In the genomic region with DNA sequence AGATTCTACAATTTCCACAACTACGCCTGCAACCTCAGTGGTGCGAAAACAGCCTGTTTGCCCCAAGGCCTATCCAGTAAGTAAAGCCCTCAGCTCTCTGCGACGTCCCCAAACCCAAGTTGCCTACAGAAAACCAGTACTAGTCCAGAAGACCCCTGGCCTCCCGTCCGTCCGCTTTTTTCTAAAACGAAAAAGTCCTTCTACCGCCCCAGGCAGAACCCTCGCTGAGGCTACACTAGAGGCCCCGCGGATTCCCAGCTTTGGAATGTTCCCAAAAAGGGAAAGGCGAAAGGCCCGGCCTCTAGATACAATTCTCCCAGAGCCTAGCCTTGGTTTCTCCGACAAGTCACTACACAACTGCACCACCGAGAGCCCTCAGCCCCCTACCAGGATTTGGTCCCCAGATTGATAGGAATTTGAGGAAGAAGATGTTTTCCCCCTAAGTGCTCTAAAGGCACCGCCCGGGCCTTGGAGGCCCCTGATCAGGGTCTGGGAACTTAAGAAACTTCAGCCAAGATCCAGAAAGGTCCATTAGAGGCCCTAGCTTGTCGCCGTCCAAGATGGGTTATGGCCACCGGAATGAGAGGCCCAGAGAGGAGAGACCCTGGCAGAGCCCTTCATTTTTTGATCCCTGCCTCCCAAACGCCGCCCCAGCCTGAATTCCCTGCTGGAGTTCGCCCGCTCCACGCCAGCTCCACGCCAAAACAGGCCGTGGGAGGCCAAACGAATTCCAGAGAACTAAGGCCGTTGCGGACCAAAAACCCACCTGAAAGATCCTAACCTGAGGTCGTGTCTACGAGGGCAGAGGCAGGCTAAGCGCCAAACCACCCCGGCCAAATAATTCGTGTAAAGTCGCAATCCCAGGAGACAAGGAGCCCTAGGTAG, we compare ENCODE assay signal across 9 mouse cellular contexts. TPM values are rescaled to one million over a fixed set of nuclear protein-coding genes. Genes with fewer than 3 reads are reported as not detected.
A peak's percentile ranks its signal among the peaks of the same experiment; 100 is the strongest.
DNase-seq lines count a peak whose midpoint lies in the region; ATAC-seq and TF ChIP-seq lines count a peak whose summit lies in the region.
"Had no signal": no experiment of that assay in that cellular context is flagged by ENCODE, and none has a peak within 500 bp of the region (broad histone marks: within the 10 kb centered on the region; RNA-seq: fewer than 3 reads in every experiment).

No protein-coding gene starts in this region.

- no peak overlapping the region for H3K4me3 ChIP-seq in neural tube, embryonic 15.5 days (replicated peaks)
- 0 out of 2 replicates have a peak overlapping the region, but pooled peaks have one; percentile 37 for H3K4me3 ChIP-seq in heart, postnatal 0 days (ENCODE audit: low read depth, low read length)
- H3K4me3 ChIP-seq in midbrain, embryonic 10.5 days: peak overlapping the region; percentile 78

- H3K36me3 ChIP-seq in neural tube, embryonic 15.5 days: no peaks in the 10 kb centered on the region
- no peaks in the 10 kb centered on the region for H3K36me3 ChIP-seq in heart, postnatal 0 days (replicated peaks; ENCODE audit: control insufficient read depth, insufficient read depth, low read length)
- peaks cover 23% of the 10 kb centered on the region for H3K36me3 ChIP-seq in midbrain, embryonic 10.5 days

- no peak for TF ChIP-seq EP300 in heart, postnatal 0 days (IDR thresholded peaks at IDR 0.05; ENCODE audit: low read depth)

- no peaks in the 10 kb centered on the region for H3K9me3 ChIP-seq in neural tube, embryonic 15.5 days (replicated peaks)
- H3K9me3 ChIP-seq in heart, postnatal 0 days (replicated peaks; ENCODE audit: control insufficient read depth, low read length): no peaks in the 10 kb centered on the region
- no peaks in the 10 kb centered on the region for H3K9me3 ChIP-seq in midbrain, embryonic 10.5 days (replicated peaks)

- H3K27ac ChIP-seq in neural tube, embryonic 15.5 days (replicated peaks): no peak overlapping the region
- H3K27ac ChIP-seq in heart, postnatal 0 days (ENCODE audit: low read depth): no peak overlapping the region
- peak overlapping the region; percentile 89 for H3K27ac ChIP-seq in midbrain, embryonic 10.5 days (replicated peaks)

- ATAC-seq in frontal cortex, adult (ENCODE audit: low TSS enrichment): no peak
- no peak for ATAC-seq in neural tube, embryonic 15.5 days (ENCODE audit: low FRiP score)
- no peak for ATAC-seq in heart, postnatal 0 days (ENCODE audit: insufficient read depth, low read depth)

- WGBS in neural tube, embryonic 15.5 days: 1% methylated on average over 37 of the region's 37 CpGs
- WGBS in heart, postnatal 0 days: 3% methylated on average over 37 of the region's 37 CpGs
- under 1% methylated on average over 37 of the region's 37 CpGs for WGBS in midbrain, embryonic 10.5 days

- H3K4me2 ChIP-seq in neural tube, embryonic 15.5 days: no peak overlapping the region
- no peak overlapping the region for H3K4me2 ChIP-seq in heart, postnatal 0 days (ENCODE audit: low read depth, low read length)

- no peak overlapping the region for H3K9ac ChIP-seq in neural tube, embryonic 15.5 days (replicated peaks)
- no peak overlapping the region for H3K9ac ChIP-seq in heart, postnatal 0 days (replicated peaks; ENCODE audit: low read depth, low read length)

- DNase-seq in frontal cortex, postnatal 25 days (ENCODE audit: low spot score in 2 of 2): peak; percentile 38 to 39
- peak; percentile 74 for DNase-seq in neural tube, embryonic 10.5 days (ENCODE audit: extremely low spot score, low spot score)
- no peak for DNase-seq in heart, postnatal 0 days (ENCODE audit: low spot score)
- peak; percentile 62 for DNase-seq in midbrain, embryonic 10.5 days (ENCODE audit: low spot score)
- no peak for DNase-seq in spleen, postnatal 4 days (ENCODE audit: low spot score in 2 of 2)
- no peak for DNase-seq in spleen, adult 12 weeks (ENCODE audit: low spot score)

- no peak for TF ChIP-seq CTCF in heart, postnatal 0 days (IDR thresholded peaks at IDR 0.05; ENCODE audit: low read depth)

- H3K27me3 ChIP-seq in neural tube, embryonic 15.5 days (replicated peaks): peaks cover 88% of the 10 kb centered on the region
- peaks cover 100% of the 10 kb centered on the region for H3K27me3 ChIP-seq in heart, postnatal 0 days (ENCODE audit: control insufficient read depth, insufficient read depth, low read length)
- H3K27me3 ChIP-seq in midbrain, embryonic 10.5 days (ENCODE audit: low read depth, poor library complexity, severe bottlenecking): peaks cover 100% of the 10 kb centered on the region

- peaks cover 23% of the 10 kb centered on the region for H3K4me1 ChIP-seq in neural tube, embryonic 15.5 days
- no peaks in the 10 kb centered on the region for H3K4me1 ChIP-seq in heart, postnatal 0 days (ENCODE audit: control insufficient read depth, insufficient read depth)
- H3K4me1 ChIP-seq in midbrain, embryonic 10.5 days: peaks cover 100% of the 10 kb centered on the region

RNA-seq across cellular contexts. Expression of a gene that starts 1.2 kb away (rescaled TPM):
- 1.2 and 2.1 TPM in 2 replicates for polyA plus RNA-seq in neural tube, embryonic 15.5 days (2015; fragmentation: Nextera tagmentation; extraction: Ambion mirVana)
- not detected in 2 replicates for total RNA-seq in heart, postnatal 0 days (2014; rRNA removed; ENCODE audit: low replicate concordance)
- not detected in 2 replicates for polyA plus RNA-seq in heart, postnatal 0 days (2015; fragmentation: Nextera tagmentation; extraction: Ambion mirVana)
- polyA plus RNA-seq in midbrain, embryonic 10.5 days (2016; fragmentation: Nextera tagmentation; extraction: Ambion mirVana): 38.5 and 39.4 TPM in 2 replicates
- total RNA-seq: left cerebral cortex, adult 18-20 months had no signal

RNA-seq across cellular contexts. Expression of a gene that starts 48.1 kb away (rescaled TPM):
- polyA plus RNA-seq in neural tube, embryonic 15.5 days (2015; fragmentation: Nextera tagmentation; extraction: Ambion mirVana): 1.2 and 1.3 TPM in 2 replicates
- total RNA-seq in heart, postnatal 0 days (2014; rRNA removed; ENCODE audit: low replicate concordance): not detected in 2 replicates
- polyA plus RNA-seq in heart, postnatal 0 days (2015; fragmentation: Nextera tagmentation; extraction: Ambion mirVana): not detected in 2 replicates
- polyA plus RNA-seq in midbrain, embryonic 10.5 days (2016; fragmentation: Nextera tagmentation; extraction: Ambion mirVana): 0.21 and 0.30 TPM in 2 replicates

RNA-seq across cellular contexts. Expression of a gene that starts 54.3 kb away (rescaled TPM):
- polyA plus RNA-seq in neural tube, embryonic 15.5 days (2015; fragmentation: Nextera tagmentation; extraction: Ambion mirVana): 0.12 and 0.19 TPM in 2 replicates
- total RNA-seq in heart, postnatal 0 days (2014; rRNA removed; ENCODE audit: low replicate concordance): not detected in 2 replicates
- polyA plus RNA-seq in heart, postnatal 0 days (2015; fragmentation: Nextera tagmentation; extraction: Ambion mirVana): not detected in 2 replicates
- polyA plus RNA-seq in midbrain, embryonic 10.5 days (2016; fragmentation: Nextera tagmentation; extraction: Ambion mirVana): 0.07 TPM in 1 of 2 replicates, not detected in the other

Comparison
In these comparisons a context has a peak if more than half of its experiments do, and no peak if none do; other contexts are left out.
1. DNase-seq: peak in frontal cortex, postnatal 25 days (2 of 2), neural tube, embryonic 10.5 days (single experiment) and midbrain, embryonic 10.5 days (single experiment); none in heart, postnatal 0 days (single experiment), spleen, postnatal 4 days (0 of 2) and spleen, adult 12 weeks (single experiment).
2. RNA of a gene that starts 1.2 kb away (polyA plus RNA-seq): 38.5 to 39.4 TPM in midbrain, embryonic 10.5 days; 1.2 to 2.1 TPM in neural tube, embryonic 15.5 days and not detected in heart, postnatal 0 days; every median in the first group is over 10 times any median in the second.